Mouse (Mus musculus): ENCODE results near the gene Cfap299.

Cfap299 gene

DNA sequence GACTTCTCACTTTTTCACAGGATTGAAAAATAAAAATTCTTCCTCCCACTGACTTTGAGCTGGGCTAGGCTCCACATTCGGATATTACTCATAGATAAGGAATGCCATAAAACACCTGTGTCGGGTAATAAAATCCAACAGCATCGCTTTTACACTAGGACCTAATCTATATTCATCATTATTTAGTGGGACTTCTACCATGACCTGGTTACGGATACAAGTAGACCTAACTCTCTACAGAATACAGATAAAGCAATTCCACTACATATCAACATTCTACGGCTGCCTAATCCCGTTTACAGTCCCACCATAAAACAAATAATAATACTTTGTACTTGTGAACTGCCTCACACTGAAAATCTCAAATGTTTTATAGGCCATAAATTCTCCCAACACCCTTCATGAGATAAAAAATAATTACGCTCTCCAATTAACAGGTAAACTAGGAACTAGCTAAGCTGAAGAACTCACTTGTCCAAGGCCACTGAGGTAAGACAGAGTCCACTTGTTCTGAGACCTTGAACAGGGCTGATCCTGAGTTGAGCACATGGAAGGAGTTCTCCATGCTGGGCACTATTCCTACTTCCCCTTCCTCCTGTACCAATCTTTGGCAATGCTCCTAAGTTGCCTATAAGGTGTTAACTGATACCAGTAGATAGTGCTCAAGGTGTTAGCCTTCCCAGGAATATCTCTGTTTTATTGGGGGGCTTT is 513.7 kb downstream of the Cfap299 start:
- DNase-seq = no peak

DNA sequence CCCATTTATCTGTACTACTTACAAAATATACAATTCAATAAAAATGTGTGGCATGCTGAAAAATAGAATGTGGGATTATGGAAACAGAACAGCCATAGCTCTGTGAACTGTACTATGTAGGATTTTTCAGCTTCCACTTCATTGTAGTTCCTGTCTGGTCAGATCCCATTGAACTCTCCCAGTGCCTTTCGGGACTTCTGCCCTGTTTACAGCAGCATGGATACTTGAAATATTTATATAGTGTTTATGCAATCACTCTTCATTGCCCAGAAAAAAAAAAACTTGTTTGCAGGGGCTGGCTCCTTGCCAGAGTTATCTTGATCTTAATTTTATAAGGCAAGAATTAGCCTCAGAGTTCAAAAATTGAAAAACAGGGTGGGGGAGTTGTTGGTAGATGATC is 515.6 kb downstream of the Cfap299 start:
- DNase-seq = no peak
